Mouse (Mus musculus): ENCODE data around the gene Wbp4. TPM values are rescaled to one million over a fixed set of nuclear protein-coding genes. Genes with fewer than 3 reads are reported as not detected.
A peak's percentile ranks its signal among the peaks of the same experiment; 100 is the strongest.

Wbp4 gene
- polyA plus RNA-seq, 1 experiment from 2014 or later, result 17.6 TPM

- Histone ChIP-seq H3K4me1 (replicated peaks) (peaks cover 89% of the 10 kb centered on the region), H3K4me3 (replicated peaks) (peak overlapping the region; percentile 28), H3K36me3 (peaks cover 7% of the 10 kb centered on the region), H3K4me2 (peak overlapping the region; percentile 49), H3K9me3 (replicated peaks) (no peaks in the 10 kb centered on the region), H3K27me3 (no peaks in the 10 kb centered on the region), H3K27ac (peak overlapping the region; percentile 91), H3K9ac (peak overlapping the region; percentile 49)
- DNase-seq (peak; percentile 75), ATAC-seq (ENCODE audit: low read depth) (peak; percentile 99)
- 24% methylated on average over 9 of the region's 9 CpGs for WGBS (ENCODE audit: insufficient replicate concordance)
Measured at GRCm38 (mm10) chr14:79506207-79506606, 24.9 kb upstream of the Wbp4 start.

GRCm38 (mm10) chr14:79504246-79505006 is 23.1 kb upstream of the Wbp4 start:
- 88% methylated on average over 7 of the region's 7 CpGs for WGBS (ENCODE audit: insufficient replicate concordance)
- Histone ChIP-seq H3K9me3 (replicated peaks) (no peaks in the 10 kb centered on the region), H3K36me3 (peaks cover 8% of the 10 kb centered on the region), H3K27me3 (no peaks in the 10 kb centered on the region), H3K4me1 (replicated peaks) (peaks cover 97% of the 10 kb centered on the region), H3K4me3 (replicated peaks) (no peak overlapping the region), H3K9ac (no peak overlapping the region), H3K4me2 (no peak overlapping the region), H3K27ac (peak overlapping the region; percentile 91)
- DNase-seq (no peak), ATAC-seq (ENCODE audit: low read depth) (no peak)

GRCm38 (mm10) chr14:79503371-79504075 is 22.2 kb upstream of the Wbp4 start:
- H3K4me2 ChIP-seq, result no peak overlapping the region
- 69% methylated on average over 5 of the region's 5 CpGs for WGBS (ENCODE audit: insufficient replicate concordance)
- no peaks in the 10 kb centered on the region for H3K9me3 ChIP-seq (replicated peaks)
- peaks cover 8% of the 10 kb centered on the region for H3K36me3 ChIP-seq
- H3K9ac ChIP-seq, result peak overlapping the region; percentile 36; the same call in 1 of the 2 replicates
- no peak for DNase-seq
- peak overlapping the region; percentile 63 for H3K27ac ChIP-seq
- peaks cover 98% of the 10 kb centered on the region for H3K4me1 ChIP-seq (replicated peaks)
- no peak for ATAC-seq (ENCODE audit: low read depth)
- no peak overlapping the region for H3K4me3 ChIP-seq (replicated peaks)
- no peaks in the 10 kb centered on the region for H3K27me3 ChIP-seq

GRCm38 (mm10) chr14:79500756-79501155 is 19.4 kb upstream of the Wbp4 start:
- Histone ChIP-seq H3K9me3 (replicated peaks) (no peaks in the 10 kb centered on the region), H3K4me2 (0 out of 2 replicates have a peak overlapping the region, but pooled peaks have one; percentile 3), H3K27me3 (no peaks in the 10 kb centered on the region), H3K27ac (peak overlapping the region; percentile 65), H3K4me3 (replicated peaks) (no peak overlapping the region), H3K9ac (0 out of 2 replicates have a peak overlapping the region, but pooled peaks have one; percentile 2), H3K36me3 (peaks cover 11% of the 10 kb centered on the region), H3K4me1 (replicated peaks) (peaks cover 81% of the 10 kb centered on the region)
- ATAC-seq (ENCODE audit: low read depth) (peak; percentile 49), DNase-seq (no peak)
- 21% methylated on average over 4 of the region's 4 CpGs for WGBS (ENCODE audit: insufficient replicate concordance)

- WGBS (ENCODE audit: insufficient replicate concordance), result 29% methylated on average over 9 of the region's 9 CpGs
Measured at GRCm38 (mm10) chr14:79499326-79499725, 18.0 kb upstream of the Wbp4 start.

DNA sequence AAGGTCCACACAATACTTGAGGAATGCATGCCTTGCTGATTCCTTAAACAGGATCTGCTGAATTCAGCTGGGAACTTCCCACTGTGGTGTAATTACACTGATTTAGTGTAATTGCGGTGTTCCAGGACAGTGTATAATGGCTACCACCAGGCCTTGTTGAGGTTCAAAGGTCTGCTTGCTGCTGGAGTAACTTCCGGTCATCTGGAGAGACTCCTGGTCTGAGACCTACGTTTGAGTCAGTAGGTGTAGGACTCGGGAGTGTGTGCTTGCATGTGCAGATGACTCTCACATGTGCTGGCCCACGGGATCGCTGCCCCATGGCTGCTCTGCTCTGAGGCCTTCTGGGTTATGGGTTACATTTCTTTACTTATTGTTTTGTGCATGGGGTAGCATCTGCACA is 13.0 kb upstream of the Wbp4 start:
- H3K27me3 ChIP-seq, result no peaks in the 10 kb centered on the region
- peaks cover 25% of the 10 kb centered on the region for H3K4me1 ChIP-seq (replicated peaks)
- no peak overlapping the region for H3K4me2 ChIP-seq
- DNase-seq (no peak), ATAC-seq (ENCODE audit: low read depth) (no peak)
- WGBS (ENCODE audit: insufficient replicate concordance), result 79% methylated on average over 6 of the region's 6 CpGs
- H3K36me3 ChIP-seq, result peaks cover 34% of the 10 kb centered on the region
- H3K27ac ChIP-seq, result peak overlapping the region; percentile 13; the same call in 1 of the 2 replicates
- H3K4me3 ChIP-seq (replicated peaks), result no peak overlapping the region
- no peaks in the 10 kb centered on the region for H3K9me3 ChIP-seq (replicated peaks)
- H3K9ac ChIP-seq, result no peak overlapping the region

More at GRCm38 (mm10) chr14:79499326-79499725, 18.0 kb upstream of the Wbp4 start:
- Histone ChIP-seq H3K9ac (0 out of 2 replicates have a peak overlapping the region, but pooled peaks have one; percentile 14), H3K27ac (peak overlapping the region; percentile 65), H3K4me2 (peak overlapping the region; percentile 17), H3K4me1 (replicated peaks) (peaks cover 69% of the 10 kb centered on the region), H3K4me3 (replicated peaks) (no peak overlapping the region), H3K27me3 (no peaks in the 10 kb centered on the region), H3K36me3 (peaks cover 18% of the 10 kb centered on the region), H3K9me3 (replicated peaks) (no peaks in the 10 kb centered on the region)
- no peak for DNase-seq
- peak; percentile 57 for ATAC-seq (ENCODE audit: low read depth)

- H3K9ac ChIP-seq, result no peak overlapping the region
- 70% methylated on average over 3 of the region's 3 CpGs for WGBS (ENCODE audit: insufficient replicate concordance)
- no peak overlapping the region for H3K4me2 ChIP-seq
- H3K36me3 ChIP-seq, result peaks cover 30% of the 10 kb centered on the region
- H3K27ac ChIP-seq, result no peak overlapping the region
- H3K4me3 ChIP-seq (replicated peaks), result no peak overlapping the region
- H3K27me3 ChIP-seq, result no peaks in the 10 kb centered on the region
- ATAC-seq (ENCODE audit: low read depth), result no peak
- no peak for DNase-seq
- peaks cover 47% of the 10 kb centered on the region for H3K4me1 ChIP-seq (replicated peaks)
- H3K9me3 ChIP-seq (replicated peaks), result no peaks in the 10 kb centered on the region
Measured at GRCm38 (mm10) chr14:79490246-79490645, 8.9 kb upstream of the Wbp4 start.

GRCm38 (mm10) chr14:79489150-79489549 is 7.8 kb upstream of the Wbp4 start:
- Histone ChIP-seq H3K9me3 (replicated peaks) (no peaks in the 10 kb centered on the region), H3K27ac (peak overlapping the region; percentile 27; the same call in 1 of the 2 replicates), H3K9ac (no peak overlapping the region), H3K36me3 (peaks cover 22% of the 10 kb centered on the region), H3K27me3 (no peaks in the 10 kb centered on the region), H3K4me2 (no peak overlapping the region), H3K4me1 (replicated peaks) (peaks cover 53% of the 10 kb centered on the region), H3K4me3 (replicated peaks) (no peak overlapping the region)
- DNase-seq, result no peak
- 73% methylated on average over 12 of the region's 12 CpGs for WGBS (ENCODE audit: insufficient replicate concordance)
- ATAC-seq (ENCODE audit: low read depth), result no peak

- no peaks in the 10 kb centered on the region for H3K9me3 ChIP-seq (replicated peaks)
- peaks cover 57% of the 10 kb centered on the region for H3K4me1 ChIP-seq (replicated peaks)
Measured at GRCm38 (mm10) chr14:79488531-79488930, 7.2 kb upstream of the Wbp4 start.

DNA sequence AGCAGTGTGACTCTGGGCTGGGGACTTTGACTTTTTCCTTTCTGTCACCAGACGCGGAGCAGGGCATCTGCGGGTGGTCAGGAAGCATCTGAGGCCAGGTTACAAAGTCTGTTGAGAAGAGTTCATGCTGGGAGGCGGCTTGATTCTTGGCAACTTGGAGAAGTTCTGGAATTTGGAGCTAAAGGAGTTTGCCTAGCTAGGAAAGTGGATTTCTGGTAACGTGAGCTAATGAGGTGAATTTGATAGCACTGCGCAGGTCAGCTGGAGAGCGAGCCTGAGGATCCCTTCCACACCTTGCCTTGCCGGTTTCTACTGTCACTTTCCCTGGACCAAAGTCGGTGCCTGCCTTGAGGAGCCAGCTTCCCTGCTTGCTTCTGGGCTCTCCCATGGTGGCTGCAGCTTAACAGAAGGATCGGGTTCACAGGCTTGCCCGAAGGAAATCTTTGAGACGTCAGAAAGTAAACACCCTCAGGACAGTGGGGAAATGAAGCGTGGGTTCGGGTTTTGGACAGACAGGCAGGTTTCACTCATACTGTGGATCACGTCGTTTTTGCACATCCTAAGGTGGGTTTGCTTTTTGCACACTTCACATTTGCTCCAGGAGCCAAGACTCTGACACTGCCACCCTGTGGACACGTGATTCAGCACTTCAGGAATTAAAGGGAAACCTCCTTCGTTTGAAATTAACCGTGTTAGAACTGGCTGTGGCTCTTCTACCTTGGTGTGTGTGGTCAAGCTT is 5.8 kb upstream of the Wbp4 start:
- ATAC-seq (ENCODE audit: low read depth) (peak; percentile 49), DNase-seq (peak; percentile 44)
- peak overlapping the region; percentile 73 for H3K4me2 ChIP-seq
- peak overlapping the region; percentile 74 for H3K9ac ChIP-seq
- H3K27ac ChIP-seq, result peak overlapping the region; percentile 82
- no peaks in the 10 kb centered on the region for H3K9me3 ChIP-seq (replicated peaks)
- peaks cover 10% of the 10 kb centered on the region for H3K36me3 ChIP-seq
- 7% methylated on average over 19 of the region's 19 CpGs for WGBS (ENCODE audit: insufficient replicate concordance)
- H3K4me3 ChIP-seq (replicated peaks), result peak overlapping the region; percentile 55
- no peaks in the 10 kb centered on the region for H3K27me3 ChIP-seq
- H3K4me1 ChIP-seq (replicated peaks), result peaks cover 68% of the 10 kb centered on the region

More at GRCm38 (mm10) chr14:79488531-79488930, 7.2 kb upstream of the Wbp4 start:
- DNase-seq (no peak), ATAC-seq (ENCODE audit: low read depth) (no peak)
- H3K27ac ChIP-seq, result no peak overlapping the region
- WGBS (ENCODE audit: insufficient replicate concordance), result 83% methylated on average over 9 of the region's 9 CpGs
- H3K4me3 ChIP-seq (replicated peaks), result no peak overlapping the region
- peaks cover 20% of the 10 kb centered on the region for H3K36me3 ChIP-seq
- no peak overlapping the region for H3K4me2 ChIP-seq
- H3K27me3 ChIP-seq, result no peaks in the 10 kb centered on the region
- 0 out of 2 replicates have a peak overlapping the region, but pooled peaks have one; percentile 26 for H3K9ac ChIP-seq

DNA sequence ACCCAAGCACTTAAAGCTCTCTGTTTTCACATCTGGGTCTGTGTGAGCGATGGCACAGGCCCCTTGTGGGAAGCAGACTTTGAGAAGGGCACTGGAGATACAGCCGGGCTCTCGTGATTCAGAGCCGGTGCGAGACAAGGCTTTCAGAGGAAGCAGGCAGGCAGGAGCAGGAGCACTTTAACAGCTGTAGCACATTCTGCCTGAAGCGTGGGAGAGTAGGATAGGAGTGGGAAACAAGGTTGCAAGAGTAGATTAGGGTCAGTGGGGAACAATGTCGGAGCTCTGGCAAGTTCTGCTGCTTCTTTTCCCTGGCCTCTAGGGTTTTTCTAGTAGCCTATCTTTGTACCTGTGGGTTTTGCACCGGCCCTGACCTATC is 5.3 kb upstream of the Wbp4 start:
- Histone ChIP-seq H3K27ac (peak overlapping the region; percentile 82), H3K36me3 (peaks cover 5% of the 10 kb centered on the region; the same call in 1 of the 2 replicates), H3K4me1 (replicated peaks) (peaks cover 68% of the 10 kb centered on the region), H3K9ac (peak overlapping the region; percentile 74), H3K4me2 (peak overlapping the region; percentile 73), H3K27me3 (no peaks in the 10 kb centered on the region), H3K4me3 (replicated peaks) (peak overlapping the region; percentile 55), H3K9me3 (replicated peaks) (no peaks in the 10 kb centered on the region)
- WGBS (ENCODE audit: insufficient replicate concordance), result 9% methylated on average over 8 of the region's 8 CpGs
- DNase-seq (peak; percentile 30), ATAC-seq (ENCODE audit: low read depth) (peak; percentile 24)
